Mouse (Mus musculus): ENCODE data around the gene Akap6.

- no peak for TF ChIP-seq HCFC1 (IDR thresholded peaks at IDR 0.05; ENCODE audit: low read depth, low read length)
- no peak for TF ChIP-seq MEF2A (IDR thresholded peaks at IDR 0.05; ENCODE audit: extremely low read depth, insufficient replicate concordance, low read depth, low read length, poor library complexity, severe bottlenecking)
- no peak for TF ChIP-seq TAL1 (IDR thresholded peaks at IDR 0.05; ENCODE audit: low read length)
- TF ChIP-seq CTCF (IDR thresholded peaks at IDR 0.05 in 2 of 3, conservative IDR thresholded peaks at IDR 0.05 in 1 of 3; ENCODE audit: control insufficient read depth in 1 of 3, insufficient read depth in 1 of 3, low read depth in 2 of 3, low read length in 3 of 3, poor library complexity in 1 of 3, severe bottlenecking in 1 of 3): peak in 2 of 3 experiments; percentile 6 to 29; a peak in 3 of 6 replicates
- TF ChIP-seq USF1 (IDR thresholded peaks at IDR 0.05; ENCODE audit: low read depth, low read length): no peak
These were observed 107.1 kb downstream of the Akap6 start for GRCm38 (mm10) chr12:52806273-52806672.
